Comparison of ENCODE assay signal across 11 mouse cellular contexts in the genomic region with DNA sequence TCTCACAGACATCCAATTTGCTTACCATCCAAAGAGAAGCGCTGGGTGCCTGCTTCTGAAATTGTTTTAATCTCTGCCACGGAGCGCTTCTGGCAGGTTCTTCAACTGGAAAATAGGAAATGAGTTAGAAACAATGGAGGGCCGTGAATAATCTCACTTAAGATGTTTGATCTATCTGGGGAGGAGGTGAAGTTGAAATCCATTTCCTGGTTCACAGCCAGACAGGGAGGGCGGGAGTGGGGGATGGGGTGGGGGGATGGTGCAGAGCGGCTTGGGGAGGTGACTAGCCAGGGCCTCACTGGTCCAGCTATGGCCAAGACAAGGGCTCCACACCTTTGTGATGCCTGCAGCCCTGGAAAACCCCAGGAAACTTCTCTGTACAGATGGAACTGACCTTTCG.
DNase-seq lines count a peak whose midpoint lies in the region; ATAC-seq and TF ChIP-seq lines count a peak whose summit lies in the region.
"Had no signal": no experiment of that assay in that cellular context is flagged by ENCODE, and none has a peak within 500 bp of the region (broad histone marks: within the 10 kb centered on the region; RNA-seq: fewer than 3 reads in every experiment).

No protein-coding gene starts in this region.

- H3K4me2 ChIP-seq in heart, embryonic 12.5 days = peak overlapping the region; percentile 58
- 0 out of 2 replicates have a peak overlapping the region, but pooled peaks have one; percentile 9 for H3K4me2 ChIP-seq in intestine, postnatal 0 days (replicated peaks; ENCODE audit: low read depth)
- no peak overlapping the region for H3K4me2 ChIP-seq in stomach, embryonic 16.5 days (ENCODE audit: low read depth, low read length)
- no peak overlapping the region for H3K4me2 ChIP-seq in liver, postnatal 0 days (ENCODE audit: low read depth, low read length)
- H3K4me2 ChIP-seq: liver, embryonic 12.5 days had no signal

- TF ChIP-seq CTCF in intestine, postnatal 0 days (IDR thresholded peaks at IDR 0.05; ENCODE audit: low read depth) = no peak
- no peak for TF ChIP-seq CTCF in liver, postnatal 0 days (IDR thresholded peaks at IDR 0.05; ENCODE audit: low read depth)

- H3K27ac ChIP-seq in heart, embryonic 12.5 days (ENCODE audit: poor library complexity, severe bottlenecking) = no peak overlapping the region
- H3K27ac ChIP-seq in intestine, postnatal 0 days (ENCODE audit: low read depth, low read length) = no peak overlapping the region
- H3K27ac ChIP-seq in stomach, embryonic 16.5 days (ENCODE audit: low read length) = peak overlapping the region; percentile 31
- no peak overlapping the region for H3K27ac ChIP-seq in liver, postnatal 0 days (ENCODE audit: low read depth)
- H3K27ac ChIP-seq: liver, embryonic 12.5 days had no signal

- TF ChIP-seq EP300 in liver, postnatal 0 days (IDR thresholded peaks at IDR 0.05; ENCODE audit: low read depth) = no peak

- H3K4me1 ChIP-seq in heart, embryonic 12.5 days (replicated peaks) = peaks cover 38% of the 10 kb centered on the region
- no peaks in the 10 kb centered on the region for H3K4me1 ChIP-seq in intestine, postnatal 0 days (replicated peaks; ENCODE audit: control insufficient read depth, insufficient read depth, low read length)
- H3K4me1 ChIP-seq in stomach, embryonic 16.5 days (ENCODE audit: control insufficient read depth, insufficient read depth, low read length) = peaks cover 25% of the 10 kb centered on the region
- no peaks in the 10 kb centered on the region for H3K4me1 ChIP-seq in liver, postnatal 0 days (ENCODE audit: insufficient read depth)
- H3K4me1 ChIP-seq: liver, embryonic 12.5 days had no signal

- H3K9ac ChIP-seq in heart, embryonic 12.5 days = no peak overlapping the region
- no peak overlapping the region for H3K9ac ChIP-seq in intestine, postnatal 0 days (ENCODE audit: low read depth, low read length)
- no peak overlapping the region for H3K9ac ChIP-seq in stomach, embryonic 16.5 days (ENCODE audit: low read length)
- H3K9ac ChIP-seq in liver, postnatal 0 days (replicated peaks) = no peak overlapping the region
- H3K9ac ChIP-seq: liver, embryonic 12.5 days had no signal

- no peak overlapping the region for H3K4me3 ChIP-seq in heart, embryonic 12.5 days
- no peak overlapping the region for H3K4me3 ChIP-seq in intestine, postnatal 0 days (ENCODE audit: low read depth, low read length)
- no peak overlapping the region for H3K4me3 ChIP-seq in stomach, embryonic 16.5 days (replicated peaks; ENCODE audit: low read length)
- no peak overlapping the region for H3K4me3 ChIP-seq in liver, postnatal 0 days (ENCODE audit: low read depth, low read length)
- H3K4me3 ChIP-seq: liver, embryonic 12.5 days had no signal

- DNase-seq in heart, adult 9 months (ENCODE audit: low spot score in 2 of 2) = no peak
- peak; percentile 17 for DNase-seq in retina, embryonic 14.5 days (ENCODE audit: low spot score)
- DNase-seq in retina, postnatal 1 day = no peak
- DNase-seq in liver, postnatal 0 days = no peak
- no peak for DNase-seq in cerebellum, adult 11-12 months
- DNase-seq: heart, postnatal 14 days; thymus, adult 18-20 months had no signal

- no peaks in the 10 kb centered on the region for H3K36me3 ChIP-seq in heart, embryonic 12.5 days
- no peaks in the 10 kb centered on the region for H3K36me3 ChIP-seq in intestine, postnatal 0 days (ENCODE audit: control insufficient read depth, insufficient read depth)
- H3K36me3 ChIP-seq in stomach, embryonic 16.5 days (ENCODE audit: control insufficient read depth, insufficient read depth, low read length) = no peaks in the 10 kb centered on the region
- no peaks in the 10 kb centered on the region for H3K36me3 ChIP-seq in liver, postnatal 0 days (replicated peaks; ENCODE audit: insufficient read depth, low read length)
- H3K36me3 ChIP-seq: liver, embryonic 12.5 days had no signal

- H3K9me3 ChIP-seq in heart, embryonic 12.5 days (replicated peaks) = no peaks in the 10 kb centered on the region
- no peaks in the 10 kb centered on the region for H3K9me3 ChIP-seq in intestine, postnatal 0 days (ENCODE audit: control insufficient read depth)
- no peaks in the 10 kb centered on the region for H3K9me3 ChIP-seq in stomach, embryonic 16.5 days (replicated peaks; ENCODE audit: control insufficient read depth, low read length)
- H3K9me3 ChIP-seq in liver, postnatal 0 days (ENCODE audit: low read length) = no peaks in the 10 kb centered on the region
- H3K9me3 ChIP-seq: liver, embryonic 12.5 days had no signal

- 22% methylated on average over 7 of the region's 7 CpGs for WGBS in heart, embryonic 12.5 days
- 26% methylated on average over 7 of the region's 7 CpGs for WGBS in intestine, postnatal 0 days
- WGBS in stomach, embryonic 16.5 days = 27% methylated on average over 7 of the region's 7 CpGs
- whole genome bisulfite sequencing in liver, postnatal 0 days (ENCODE audit: insufficient replicate concordance) = 41% methylated on average over 7 of the region's 7 CpGs

- no peaks in the 10 kb centered on the region for H3K27me3 ChIP-seq in heart, embryonic 12.5 days (replicated peaks)
- no peaks in the 10 kb centered on the region for H3K27me3 ChIP-seq in intestine, postnatal 0 days (replicated peaks; ENCODE audit: control insufficient read depth, insufficient read depth, low read length)
- no peaks in the 10 kb centered on the region for H3K27me3 ChIP-seq in stomach, embryonic 16.5 days (ENCODE audit: control insufficient read depth, insufficient read depth, low read length)
- H3K27me3 ChIP-seq in liver, postnatal 0 days (ENCODE audit: insufficient read depth, low read length) = no peaks in the 10 kb centered on the region

- ATAC-seq in heart, embryonic 12.5 days (ENCODE audit: insufficient number of reproducible peaks, low FRiP score) = no peak
- ATAC-seq in intestine, postnatal 0 days = no peak
- ATAC-seq in stomach, embryonic 16.5 days (ENCODE audit: insufficient read depth, low FRiP score) = peak; percentile 11; the same call in 1 of the 2 replicates
- no peak for ATAC-seq in liver, postnatal 0 days
- ATAC-seq: liver, embryonic 12.5 days had no signal

Comparison
In these comparisons a context has a peak if more than half of its experiments do, and no peak if none do; other contexts are left out.
1. H3K4me2 ChIP-seq: peak in heart, embryonic 12.5 days (single experiment) and intestine, postnatal 0 days (single experiment); none in stomach, embryonic 16.5 days (single experiment) and liver, postnatal 0 days (single experiment).